Mouse (Mus musculus) bone marrow, adult 2 months (tissue): ENCODE measurements around the gene Ldhal6b. TPM values are rescaled to one million over a fixed set of nuclear protein-coding genes. Genes with fewer than 3 reads are reported as not detected.

Experiments used
- H3K27ac ChIP-seq: fragments of 200-500 bp; 2 replicates; pipeline ENCODE4 v1.5.1; 2012; ENCODE audit warnings: low read depth, mild to moderate bottlenecking, control low read depth, inconsistent platforms, low read length; ENCODE audit not compliant: control insufficient read depth, poor library complexity, insufficient read depth
- H3K4me1 ChIP-seq: fragments of 200-500 bp; 2 replicates; pipeline ENCODE4 v1.6.1; 2011; ENCODE audit warnings: low read length; ENCODE audit not compliant: control insufficient read depth, insufficient read depth
- H3K4me3 ChIP-seq: fragments of 200-500 bp; replicated peaks from 2 replicates; pipeline ENCODE3; 2011; ENCODE audit warnings: mild to moderate bottlenecking, low read depth, low read length, control low read depth; ENCODE audit not compliant: control insufficient read depth
- CTCF ChIP-seq: fragments of 200-500 bp; IDR thresholded peaks from 2 replicates; pipeline ENCODE4 v1.5.1; 2011; ENCODE audit warnings: low read length, control low read depth; ENCODE audit not compliant: control insufficient read depth, insufficient read depth
- POLR2A ChIP-seq: fragments of 200-500 bp; IDR thresholded peaks from 2 replicates; pipeline ENCODE4 v1.6.1; 2011; ENCODE audit warnings: low read depth, mild to moderate bottlenecking, control low read depth, low read length, borderline replicate concordance; ENCODE audit not compliant: control insufficient read depth
- WGBS: fragments of 180-500 bp; shearing (Covaris S2); methylation state at CpG from one replicate; pipeline ENCODE4 v1.1.7; 2018; 5-methylcytosine and 5-hydroxymethylcytosine counted together
- polyA plus RNA-seq: library from polyadenylated mRNA; stranded (reverse); fragments of >200 nt; gene quantifications from 2 replicates; pipeline ENCODE4 v1.2.4, GENCODE M21; 2011; ENCODE audit warnings: low replicate concordance; ENCODE audit not compliant: missing spikeins, insufficient read depth, insufficient read length

Ldhal6b gene
- polyA plus RNA-seq, 1 experiment, result not detected

- no peak overlapping the region for H3K4me3 ChIP-seq
- WGBS, result 86% methylated on average over 3 of the region's 3 CpGs
- H3K4me1 ChIP-seq, result peaks cover 2% of the 10 kb centered on the region; the same call in 1 of the 2 replicates
- H3K27ac ChIP-seq, result no peak overlapping the region
- no peak for TF ChIP-seq POLR2A
- no peak for TF ChIP-seq CTCF
Measured at GRCm38 (mm10) chr17:5388351-5388750, 30.2 kb downstream of the Ldhal6b start.

GRCm38 (mm10) chr17:5386885-5387545 lies 31.6 kb downstream of the Ldhal6b start:
- Histone ChIP-seq H3K27ac (no peak overlapping the region), H3K4me1 (peaks cover 2% of the 10 kb centered on the region; the same call in 1 of the 2 replicates), H3K4me3 (no peak overlapping the region)
- no peak for TF ChIP-seq POLR2A
- TF ChIP-seq CTCF, result no peak
- 91% methylated on average over 12 of the region's 12 CpGs for WGBS

GRCm38 (mm10) chr17:5385694-5386093 lies 32.9 kb downstream of the Ldhal6b start:
- Histone ChIP-seq H3K27ac (no peak overlapping the region), H3K4me3 (no peak overlapping the region), H3K4me1 (no peaks in the 10 kb centered on the region)
- 73% methylated on average over 1 of the region's 1 CpGs for WGBS
- no peak for TF ChIP-seq CTCF
- no peak for TF ChIP-seq POLR2A

- WGBS, result 30% methylated on average over 7 of the region's 7 CpGs
Measured at GRCm38 (mm10) chr17:5377930-5378310, 40.6 kb downstream of the Ldhal6b start.

GRCm38 (mm10) chr17:5377151-5377929 lies 41.2 kb downstream of the Ldhal6b start:
- Histone ChIP-seq H3K27ac (no peak overlapping the region), H3K4me3 (no peak overlapping the region), H3K4me1 (no peaks in the 10 kb centered on the region)
- WGBS, result 51% methylated on average over 11 of the region's 11 CpGs
- TF ChIP-seq POLR2A (no peak), CTCF (no peak)

More at GRCm38 (mm10) chr17:5377930-5378310, 40.6 kb downstream of the Ldhal6b start:
- no peak overlapping the region for H3K27ac ChIP-seq
- no peak for TF ChIP-seq POLR2A
- TF ChIP-seq CTCF, result no peak
- no peaks in the 10 kb centered on the region for H3K4me1 ChIP-seq
- H3K4me3 ChIP-seq, result no peak overlapping the region

GRCm38 (mm10) chr17:5372951-5373350 lies 45.6 kb downstream of the Ldhal6b start:
- WGBS, result 85% methylated on average over 8 of the region's 8 CpGs
- H3K4me3 ChIP-seq, result no peak overlapping the region
- no peaks in the 10 kb centered on the region for H3K4me1 ChIP-seq
- TF ChIP-seq CTCF (no peak), POLR2A (no peak)
- H3K27ac ChIP-seq, result no peak overlapping the region

GRCm38 (mm10) chr17:5371521-5371920 lies 47.0 kb downstream of the Ldhal6b start:
- Histone ChIP-seq H3K4me1 (no peaks in the 10 kb centered on the region), H3K4me3 (no peak overlapping the region), H3K27ac (no peak overlapping the region)
- 83% methylated on average over 7 of the region's 7 CpGs for WGBS
- TF ChIP-seq CTCF (no peak), POLR2A (no peak)

- H3K27ac ChIP-seq, result no peak overlapping the region
- H3K4me1 ChIP-seq, result no peaks in the 10 kb centered on the region
- H3K4me3 ChIP-seq, result no peak overlapping the region
- 56% methylated on average over 4 of the region's 4 CpGs for WGBS
- TF ChIP-seq CTCF (no peak), POLR2A (no peak)
Measured at GRCm38 (mm10) chr17:5371032-5371431, 47.5 kb downstream of the Ldhal6b start.

Other genes with a start within 250 kb of the Ldhal6b start
- 22.8 and 33.6 TPM in 2 replicates for gene Tmem242, start 21.5 kb upstream of the Ldhal6b start, polyA plus RNA-seq
- gene Zdhhc14, start 73.8 kb upstream of the Ldhal6b start, polyA plus RNA-seq, result 14.1 and 22.3 TPM in 2 replicates